Mouse (Mus musculus) lung, embryonic 14.5 days (tissue): ENCODE data around the gene Kctd7. TPM values are rescaled to one million over a fixed set of nuclear protein-coding genes. Genes with fewer than 3 reads are reported as not detected.

Source experiments
- ATAC-seq: fragments of 200-750 bp; cut with Nextera tagmentation; 2 replicates; pipeline ENCODE4 v1.8.0; 2017; ENCODE audit warnings: mild to moderate bottlenecking, moderate TSS enrichment, moderate library complexity; ENCODE audit not compliant: insufficient read depth
- DNase-seq: peaks from one replicate; pipeline ENCODE4 v3.0.0-alpha.2; 2015
- H3K27ac ChIP-seq: fragments of 300-500 bp; sonication (generic); 2 replicates; pipeline ENCODE4 v1.5.1; 2014; ENCODE audit warnings: low read depth, mild to moderate bottlenecking, moderate library complexity
- H3K27me3 ChIP-seq: fragments of 300-500 bp; sonication (generic); 2 replicates; pipeline ENCODE4 v1.6.1; 2014; ENCODE audit warnings: low read length, control low read depth; ENCODE audit not compliant: insufficient read depth
- H3K36me3 ChIP-seq: fragments of 300-500 bp; sonication (generic); 2 replicates; pipeline ENCODE4 v1.6.1; 2014; ENCODE audit warnings: control low read depth; ENCODE audit not compliant: insufficient read depth
- H3K4me1 ChIP-seq: fragments of 300-500 bp; sonication (generic); 2 replicates; pipeline ENCODE4 v1.6.1; 2014; ENCODE audit warnings: antibody characterized with exemption, control low read depth; ENCODE audit not compliant: insufficient read depth
- H3K4me2 ChIP-seq: fragments of 300-500 bp; sonication (generic); 2 replicates; pipeline ENCODE4 v1.6.1; 2014; ENCODE audit warnings: mild to moderate bottlenecking
- H3K4me3 ChIP-seq: fragments of 300-500 bp; sonication (generic); 2 replicates; pipeline ENCODE4 v1.5.1; 2014; ENCODE audit warnings: low read depth, low read length
- H3K9ac ChIP-seq: fragments of 300-500 bp; sonication (generic); 2 replicates; pipeline ENCODE4 v1.6.1; 2014
- H3K9me3 ChIP-seq: fragments of 300-500 bp; sonication (generic); 2 replicates; pipeline ENCODE4 v1.6.1; 2016; ENCODE audit warnings: low read depth, low read length, control low read depth
- CTCF ChIP-seq: IDR thresholded peaks from 2 replicates; pipeline ENCODE4 v1.5.1; 2016; ENCODE audit warnings: antibody characterized with exemption, low read depth
- WGBS: fragments of 180-500 bp; shearing (Covaris S2); extraction: QIAGEN DNeasy Blood & Tissue Kit; methylation state at CpG from one replicate; pipeline ENCODE4 v1.1.7; 2014; 5-methylcytosine and 5-hydroxymethylcytosine counted together
- polyA plus RNA-seq: library from polyadenylated mRNA; unstranded; fragments of >200 nt; fragmentation: Nextera tagmentation; extraction: Ambion mirVana; gene quantifications from 2 replicates; pipeline ENCODE4 v1.2.1, GENCODE M21; 2014

Kctd7 gene
- polyA plus RNA-seq, 1 experiment from 2014 or later, result 7.4 TPM

- WGBS, result 40% methylated on average over 4 of the region's 4 CpGs
- Histone ChIP-seq H3K4me1 (peaks cover 6% of the 10 kb centered on the region; the same call in 1 of the 2 replicates), H3K4me2 (no peak overlapping the region), H3K27ac (no peak overlapping the region), H3K36me3 (no peaks in the 10 kb centered on the region), H3K4me3 (no peak overlapping the region), H3K9me3 (no peaks in the 10 kb centered on the region), H3K9ac (no peak overlapping the region), H3K27me3 (no peaks in the 10 kb centered on the region)
- ATAC-seq, result no peak
- peak; percentile 46 for DNase-seq
- TF ChIP-seq CTCF, result no peak
These were observed 2.6 kb upstream of the Kctd7 start for GRCm38 (mm10) chr5:130142041-130142440.

- Histone ChIP-seq H3K9me3 (no peaks in the 10 kb centered on the region), H3K9ac (no peak overlapping the region), H3K4me1 (peaks cover 6% of the 10 kb centered on the region; the same call in 1 of the 2 replicates), H3K36me3 (no peaks in the 10 kb centered on the region), H3K27ac (no peak overlapping the region), H3K4me3 (no peak overlapping the region), H3K4me2 (no peak overlapping the region), H3K27me3 (no peaks in the 10 kb centered on the region)
- TF ChIP-seq CTCF, result no peak
- WGBS, result 86% methylated on average over 7 of the region's 7 CpGs
- no peak for ATAC-seq
- no peak for DNase-seq
These were observed 1.6 kb upstream of the Kctd7 start for GRCm38 (mm10) chr5:130143101-130143500.

- H3K9me3 ChIP-seq, result no peaks in the 10 kb centered on the region
- H3K4me2 ChIP-seq, result peak overlapping the region; percentile 85
- DNase-seq (peak; percentile 86), ATAC-seq (peak; percentile 42)
- H3K4me1 ChIP-seq, result peaks cover 6% of the 10 kb centered on the region; the same call in 1 of the 2 replicates
- no peaks in the 10 kb centered on the region for H3K27me3 ChIP-seq
- no peaks in the 10 kb centered on the region for H3K36me3 ChIP-seq
- WGBS, result 3% methylated on average over 20 of the region's 20 CpGs
- TF ChIP-seq CTCF, result no peak
- H3K9ac ChIP-seq, result peak overlapping the region; percentile 40
- H3K4me3 ChIP-seq, result peak overlapping the region; percentile 64
- peak overlapping the region; percentile 83 for H3K27ac ChIP-seq
These were observed 706 bp upstream of the Kctd7 start for GRCm38 (mm10) chr5:130143977-130144333.

GRCm38 (mm10) chr5:130145961-130146360, 1.3 kb downstream of the Kctd7 start:
- WGBS, result 69% methylated on average over 8 of the region's 8 CpGs
- Histone ChIP-seq H3K9me3 (no peaks in the 10 kb centered on the region), H3K27ac (no peak overlapping the region), H3K4me1 (peaks cover 6% of the 10 kb centered on the region; the same call in 1 of the 2 replicates), H3K36me3 (0 out of 2 replicates have a peak, but pooled peaks cover 6% of the 10 kb centered on the region), H3K4me2 (peak overlapping the region; percentile 85), H3K9ac (0 out of 2 replicates have a peak overlapping the region, but pooled peaks have one; percentile 3), H3K4me3 (peak overlapping the region; percentile 64; the same call in 1 of the 2 replicates), H3K27me3 (no peaks in the 10 kb centered on the region)
- ATAC-seq (no peak), DNase-seq (peak; percentile 20)
- no peak for TF ChIP-seq CTCF

- Histone ChIP-seq H3K27me3 (no peaks in the 10 kb centered on the region), H3K9me3 (no peaks in the 10 kb centered on the region), H3K27ac (no peak overlapping the region), H3K4me3 (no peak overlapping the region), H3K9ac (no peak overlapping the region), H3K36me3 (peaks cover 15% of the 10 kb centered on the region), H3K4me1 (peaks cover 3% of the 10 kb centered on the region; the same call in 1 of the 2 replicates), H3K4me2 (no peak overlapping the region)
- TF ChIP-seq CTCF, result no peak
- DNase-seq (no peak), ATAC-seq (no peak)
- WGBS, result 60% methylated on average over 7 of the region's 7 CpGs
These were observed 5.2 kb downstream of the Kctd7 start for GRCm38 (mm10) chr5:130149726-130150310.

GRCm38 (mm10) chr5:130154286-130154685, 9.6 kb downstream of the Kctd7 start:
- no peaks in the 10 kb centered on the region for H3K4me1 ChIP-seq
- H3K27ac ChIP-seq, result no peak overlapping the region
- no peaks in the 10 kb centered on the region for H3K9me3 ChIP-seq
- WGBS, result 81% methylated on average over 2 of the region's 2 CpGs
- DNase-seq (no peak), ATAC-seq (no peak)
- TF ChIP-seq CTCF, result no peak
- no peak overlapping the region for H3K4me3 ChIP-seq
- peaks cover 14% of the 10 kb centered on the region for H3K36me3 ChIP-seq
- H3K4me2 ChIP-seq, result no peak overlapping the region
- no peaks in the 10 kb centered on the region for H3K27me3 ChIP-seq
- no peak overlapping the region for H3K9ac ChIP-seq

- Histone ChIP-seq H3K9ac (no peak overlapping the region), H3K4me3 (no peak overlapping the region), H3K9me3 (no peaks in the 10 kb centered on the region), H3K4me1 (no peaks in the 10 kb centered on the region), H3K36me3 (no peaks in the 10 kb centered on the region), H3K27ac (no peak overlapping the region), H3K4me2 (no peak overlapping the region), H3K27me3 (no peaks in the 10 kb centered on the region)
- no peak for TF ChIP-seq CTCF
- no peak for DNase-seq
- ATAC-seq, result no peak
- 76% methylated on average over 4 of the region's 4 CpGs for WGBS
These were observed 13.9 kb downstream of the Kctd7 start for GRCm38 (mm10) chr5:130158545-130158944.
